Comparison of ENCODE assay signal across 21 mouse cellular contexts in genomic region chr1:37738895-37739294, GRCm38 (mm10). TPM values are rescaled to one million over a fixed set of nuclear protein-coding genes. Genes with fewer than 3 reads are reported as not detected.
"Had no signal": no experiment of that assay in that cellular context is flagged by ENCODE, and none has a peak within 500 bp of the region (broad histone marks: within the 10 kb centered on the region; RNA-seq: fewer than 3 reads in every experiment).

No protein-coding gene starts in this region.

- H3K27ac ChIP-seq: liver, embryonic 15.5 days; lung, embryonic 15.5 days; neural tube, embryonic 13.5 days; neural tube, embryonic 15.5 days had no signal

- H3K27me3 ChIP-seq: liver, embryonic 15.5 days; lung, embryonic 15.5 days; megakaryocyte, embryonic 14.5 days; neural tube, embryonic 13.5 days; neural tube, embryonic 15.5 days had no signal

- H3K9me3 ChIP-seq: liver, embryonic 15.5 days; lung, embryonic 15.5 days; megakaryocyte, embryonic 14.5 days; neural tube, embryonic 13.5 days; neural tube, embryonic 15.5 days had no signal

- H3K9ac ChIP-seq: liver, embryonic 15.5 days; liver, postnatal 0 days; lung, embryonic 15.5 days; neural tube, embryonic 13.5 days; neural tube, embryonic 15.5 days had no signal

- H3K4me1 ChIP-seq: liver, embryonic 15.5 days; lung, embryonic 15.5 days had no signal

- H3K36me3 ChIP-seq: liver, embryonic 15.5 days; lung, embryonic 15.5 days; neural tube, embryonic 13.5 days; neural tube, embryonic 15.5 days had no signal

- H3K4me2 ChIP-seq: liver, embryonic 15.5 days; lung, embryonic 15.5 days; midbrain, embryonic 11.5 days; neural tube, embryonic 13.5 days; neural tube, embryonic 15.5 days had no signal

- H3K4me3 ChIP-seq: liver, embryonic 15.5 days; lung, embryonic 15.5 days; megakaryocyte, embryonic 14.5 days; myocyte; neural tube, embryonic 13.5 days; neural tube, embryonic 15.5 days had no signal

- ATAC-seq: liver, postnatal 0 days; lung, postnatal 0 days; midbrain, embryonic 16.5 days had no signal

- DNase-seq: liver, postnatal 0 days; lung, adult 2 months; lung, postnatal 14 days; lung, postnatal 4 days; midbrain, embryonic 14.5 days; retina, postnatal 1 day; right cerebral cortex, adult 18-20 months; right cerebral cortex, postnatal 25 days; right cerebral cortex, postnatal 4 days; thymus, adult 18-20 months; thymus, postnatal 14 days; thymus, postnatal 36 days had no signal

RNA-seq across cellular contexts. Expression of gene 2010300C02Rik, which starts 19.0 kb away (rescaled TPM):
- polyA plus RNA-seq: myocyte had no signal
